Mouse (Mus musculus): Measurements from ENCODE around the gene Tbx21.

Gene Tbx21

DNA sequence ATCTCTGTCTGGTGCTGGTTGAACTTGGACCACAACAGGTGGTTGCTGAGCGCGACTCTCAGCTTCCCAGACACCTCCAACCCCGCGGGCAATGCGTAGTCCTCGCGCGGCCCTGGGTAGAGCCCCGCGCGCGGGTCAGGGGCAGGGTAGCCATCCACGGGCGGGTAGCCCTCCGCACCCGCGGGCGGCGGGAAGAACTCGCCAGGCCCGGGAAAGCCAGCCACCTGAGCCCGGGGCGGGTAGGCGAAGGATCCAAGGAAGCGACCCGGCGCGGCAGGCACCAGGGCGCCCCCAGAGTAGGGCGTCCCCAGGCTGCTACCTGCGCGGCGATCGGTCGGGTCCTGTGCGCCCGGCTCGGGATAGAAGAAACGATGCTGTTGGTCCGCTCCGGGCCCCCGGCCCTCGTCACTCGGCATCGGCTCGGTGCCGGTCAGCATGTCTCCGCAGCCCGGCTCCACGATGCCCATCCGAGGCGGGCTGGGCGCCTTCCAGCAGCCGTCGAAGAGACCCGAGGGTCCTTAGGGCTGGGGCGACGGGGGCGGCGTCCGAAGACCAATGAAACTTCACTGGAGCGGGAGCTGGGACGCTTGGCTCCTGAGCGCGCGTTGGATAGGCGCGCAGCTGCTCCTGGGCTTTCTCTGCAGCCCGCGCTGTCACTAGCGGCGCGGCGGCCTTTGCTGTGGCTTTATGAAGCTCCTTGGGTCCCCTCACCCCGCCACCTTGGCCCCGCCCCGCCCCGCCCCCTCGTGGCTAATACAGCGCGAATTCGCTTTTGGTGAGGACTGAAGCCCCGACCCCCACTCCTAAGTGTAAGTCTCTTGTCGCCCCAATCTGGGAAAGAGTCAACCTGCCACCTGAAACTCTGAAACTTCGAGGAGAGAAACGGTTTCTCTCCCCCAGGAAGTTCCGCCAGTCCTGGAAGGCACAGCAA is at the start of gene Tbx21:
TSS of gene Tbx21 (minus strand) at position 661 of the 931 bp plus-strand sequence.
- no peak for DNase-seq (ENCODE audit: low read depth, low spot score)

DNA sequence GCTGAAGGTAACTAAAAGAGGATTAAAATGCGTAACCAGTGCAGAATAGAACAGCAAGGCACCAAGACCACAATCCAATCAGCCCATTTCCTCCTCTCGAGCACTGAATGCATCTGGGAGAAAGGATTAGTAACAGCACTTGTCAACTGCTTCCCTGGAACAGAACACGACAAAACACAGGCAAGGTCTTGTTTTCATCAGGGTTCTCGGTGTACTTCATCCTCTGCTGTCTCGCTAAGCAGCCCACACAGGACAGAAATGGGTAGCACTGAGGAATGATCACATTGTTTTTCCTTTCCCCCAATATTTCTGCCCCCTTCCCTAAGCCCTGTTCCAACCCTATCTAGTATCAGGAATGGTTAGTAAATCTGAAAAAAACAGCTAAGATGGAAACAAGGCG is 45.2 kb upstream of the Tbx21 start:
- DNase-seq (ENCODE audit: low read depth, low spot score): no peak

DNA sequence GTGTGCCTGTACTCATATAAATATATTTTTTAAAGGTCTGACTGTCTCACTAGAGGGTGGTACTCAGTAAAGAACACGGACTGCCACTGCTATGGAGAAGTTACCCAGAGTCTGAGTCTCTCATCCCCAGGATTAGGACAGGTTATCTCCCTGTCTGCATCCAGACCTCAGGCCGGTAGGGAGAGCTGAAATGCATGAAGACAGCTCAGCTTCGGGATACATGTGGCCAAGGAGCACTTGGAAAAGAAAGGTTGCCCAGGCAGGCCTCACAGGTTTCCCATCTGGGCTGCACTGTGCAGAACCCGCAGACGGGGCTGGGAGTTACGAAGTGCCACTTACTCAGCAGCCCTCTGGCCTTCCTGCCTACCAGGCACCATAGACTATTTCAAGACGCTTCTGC is 41.9 kb upstream of the Tbx21 start:
- DNase-seq (ENCODE audit: low read depth, low spot score): no peak

DNA sequence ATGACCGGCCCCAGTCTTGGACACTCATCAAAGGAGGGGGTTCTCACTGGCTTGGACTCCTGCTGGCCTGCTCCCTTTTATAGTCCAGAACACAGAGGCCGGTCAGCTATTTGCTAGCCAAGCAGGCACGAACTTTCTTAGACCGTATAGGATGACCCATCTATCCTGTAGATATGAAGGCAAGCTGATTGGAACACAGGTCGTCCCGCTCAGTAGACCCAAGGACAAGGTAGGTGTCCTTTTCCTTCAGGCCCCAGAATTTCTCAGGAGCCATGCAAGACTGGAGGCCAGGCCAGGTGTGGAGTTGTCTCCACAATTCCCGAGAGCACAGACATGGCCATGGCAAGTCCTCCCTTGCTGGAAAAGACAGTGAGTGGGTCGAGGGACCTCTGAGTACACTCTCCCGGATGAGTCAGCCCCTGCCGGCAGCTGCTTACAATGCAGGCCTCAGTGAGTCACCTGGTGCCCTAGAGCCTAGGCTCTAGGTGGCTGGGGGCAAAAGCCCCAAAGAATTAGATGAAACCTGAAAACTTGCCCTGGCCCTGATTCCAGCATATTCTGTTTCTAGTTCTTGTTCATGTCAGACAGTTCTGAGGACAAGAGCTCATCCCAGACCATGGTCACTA is 37.6 kb upstream of the Tbx21 start:
- DNase-seq (ENCODE audit: low read depth, low spot score): no peak

DNA sequence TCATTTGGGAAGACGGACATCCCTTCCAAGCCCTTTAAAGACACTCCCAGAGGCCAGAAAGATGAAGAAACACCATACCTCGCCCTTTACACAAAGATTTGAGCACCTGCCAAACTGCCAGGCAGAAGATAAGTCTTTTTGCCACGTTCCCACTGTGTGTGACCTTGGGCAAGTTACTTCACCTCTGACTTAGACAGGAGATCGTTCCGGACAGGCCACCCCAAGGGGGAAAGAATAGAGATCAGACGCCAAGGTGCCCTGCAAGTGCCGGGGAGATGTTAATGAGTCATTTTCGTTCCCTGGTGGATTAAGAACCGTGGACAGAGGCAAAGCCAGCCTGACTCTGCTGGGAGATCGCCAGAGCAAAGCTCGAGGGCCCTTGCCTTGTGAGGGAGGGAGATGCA is 36.9 kb upstream of the Tbx21 start:
- DNase-seq (ENCODE audit: low read depth, low spot score): no peak

DNA sequence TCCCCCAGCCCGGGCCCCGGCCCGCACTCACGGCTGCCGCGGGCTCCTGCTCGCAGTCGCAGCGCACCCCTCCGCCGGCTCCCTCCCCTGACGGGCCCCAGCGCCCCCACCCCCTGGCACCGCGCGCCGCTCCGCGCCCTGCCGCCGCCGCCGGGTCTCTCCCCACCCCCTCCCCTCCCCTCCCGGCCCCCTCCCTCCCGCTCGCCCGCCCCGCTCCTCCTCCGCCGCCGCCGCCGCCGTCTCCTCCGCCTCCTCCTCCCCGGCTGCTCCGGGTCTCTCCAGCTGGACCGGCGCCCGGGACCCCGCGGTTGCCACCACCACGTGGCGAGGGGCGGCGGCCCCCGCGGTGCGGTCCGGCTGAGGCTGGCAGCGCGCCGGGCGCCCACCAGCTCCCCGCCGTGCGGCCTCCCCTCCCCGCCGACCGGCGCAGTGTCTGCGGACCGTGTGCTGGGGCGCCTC is 36.2 kb upstream of the Tbx21 start, which contains the start of gene Tbkbp1:
TSS of gene Tbkbp1 (minus strand) at position 153 of the 459 bp plus-strand sequence.
- DNase-seq (ENCODE audit: low read depth, low spot score): no peak

DNA sequence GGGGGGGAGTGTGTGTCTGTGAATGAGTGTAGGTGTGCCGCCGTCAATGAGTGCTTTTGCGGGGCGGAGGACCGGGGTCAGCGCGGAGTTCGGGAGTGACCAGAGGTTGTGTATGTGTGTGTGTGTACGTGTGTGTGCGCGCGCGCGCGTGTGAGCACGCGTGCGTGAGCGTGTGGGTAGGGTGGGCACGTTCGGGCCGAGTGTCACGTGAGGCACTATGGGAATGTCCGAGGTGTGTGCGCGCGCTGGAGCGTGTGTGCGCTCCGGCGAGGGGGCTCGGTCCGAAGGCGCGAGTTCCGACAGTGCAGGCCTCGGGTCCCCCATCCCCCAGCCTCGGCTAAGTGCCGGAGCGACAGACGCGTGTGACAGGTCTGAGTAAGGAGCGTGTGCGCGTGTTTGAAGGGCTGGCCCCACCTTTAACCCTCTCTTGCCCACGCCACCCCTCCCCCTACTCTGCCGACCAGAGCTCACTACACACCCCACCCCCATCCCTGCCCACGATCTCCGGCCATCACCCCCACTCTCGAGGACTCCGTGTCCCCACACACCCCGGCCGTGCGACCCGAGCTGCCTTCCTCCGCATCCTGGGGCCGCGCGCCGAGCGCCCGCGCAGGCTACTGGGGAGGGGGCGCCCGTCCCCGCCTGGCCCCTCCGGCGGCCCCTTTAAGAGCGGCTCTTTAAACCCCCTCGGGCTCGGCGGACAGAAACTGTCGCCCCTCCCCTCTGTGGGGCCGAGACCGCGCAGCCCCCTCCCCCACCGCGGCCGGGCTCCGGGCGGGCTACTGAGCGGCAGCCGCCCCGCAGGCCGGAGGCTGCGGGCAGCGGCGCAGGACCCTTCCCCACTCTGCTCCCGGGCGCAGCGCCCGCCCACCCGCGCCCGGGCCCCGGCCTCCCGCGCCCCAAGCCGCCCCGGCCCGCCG is 35.5 kb upstream of the Tbx21 start:
- DNase-seq (ENCODE audit: low read depth, low spot score): no peak

DNA sequence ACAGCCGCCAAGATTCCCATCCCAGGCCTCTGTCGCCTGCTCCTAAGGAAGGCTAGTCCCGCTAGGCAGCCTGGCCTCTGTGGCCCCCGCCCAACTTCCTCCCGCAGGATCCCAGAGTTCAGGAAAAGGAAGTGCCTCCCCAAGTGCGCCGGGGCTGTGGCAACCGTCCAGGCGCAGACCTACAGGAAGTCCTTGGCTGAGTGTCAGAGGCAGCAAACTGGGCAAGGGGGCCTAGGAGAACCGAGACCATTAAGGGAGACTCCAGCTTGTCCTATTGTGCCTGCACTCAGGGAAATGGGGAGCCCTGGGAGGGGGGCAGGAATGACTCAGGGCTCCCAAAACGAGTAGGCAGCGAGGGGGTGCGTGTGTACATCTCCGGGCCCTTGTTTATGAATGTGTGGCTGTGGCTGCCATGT is 34.9 kb upstream of the Tbx21 start:
- no peak for DNase-seq (ENCODE audit: low read depth, low spot score)

DNA sequence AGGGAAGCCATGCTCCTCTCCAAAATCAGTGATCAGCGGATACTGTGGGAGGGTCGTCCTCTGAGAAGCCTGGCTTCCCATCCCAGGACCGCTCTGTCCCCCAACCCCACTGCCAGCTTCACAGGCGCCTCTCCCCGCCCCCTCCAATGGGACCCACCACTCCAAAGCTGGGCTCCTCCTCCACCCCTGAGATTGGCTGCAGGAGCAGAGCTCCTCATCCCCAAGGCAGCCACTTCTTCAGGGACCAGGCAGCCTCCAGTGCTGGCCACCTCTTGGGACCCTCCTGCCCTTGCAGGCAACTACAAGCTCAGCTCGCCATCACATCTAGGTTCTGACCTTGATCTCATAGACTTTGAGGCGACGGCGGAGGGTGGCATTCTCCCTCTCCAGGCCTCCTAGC is 33.9 kb upstream of the Tbx21 start:
- DNase-seq (ENCODE audit: low read depth, low spot score): no peak

DNA sequence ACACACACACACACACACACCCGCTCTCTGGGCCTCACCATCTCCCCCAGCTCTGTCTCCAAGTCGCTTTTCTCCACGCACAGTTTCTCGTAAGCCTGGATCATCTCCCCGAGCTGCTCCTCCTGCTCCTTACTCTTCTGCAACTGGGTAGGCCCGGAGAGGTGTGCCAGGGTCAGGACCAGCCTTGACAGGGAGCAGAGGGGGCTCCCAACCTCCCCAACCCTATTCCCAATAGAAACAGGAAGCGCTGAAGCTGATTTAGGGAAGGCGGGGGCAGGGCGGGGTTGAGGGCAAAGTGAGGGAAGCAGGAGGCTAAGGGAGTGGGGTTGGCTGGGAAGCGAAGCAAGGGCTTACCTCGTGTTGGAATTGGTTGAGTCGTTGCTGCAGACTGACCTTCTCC is 33.5 kb upstream of the Tbx21 start:
- DNase-seq (ENCODE audit: low read depth, low spot score): no peak

DNA sequence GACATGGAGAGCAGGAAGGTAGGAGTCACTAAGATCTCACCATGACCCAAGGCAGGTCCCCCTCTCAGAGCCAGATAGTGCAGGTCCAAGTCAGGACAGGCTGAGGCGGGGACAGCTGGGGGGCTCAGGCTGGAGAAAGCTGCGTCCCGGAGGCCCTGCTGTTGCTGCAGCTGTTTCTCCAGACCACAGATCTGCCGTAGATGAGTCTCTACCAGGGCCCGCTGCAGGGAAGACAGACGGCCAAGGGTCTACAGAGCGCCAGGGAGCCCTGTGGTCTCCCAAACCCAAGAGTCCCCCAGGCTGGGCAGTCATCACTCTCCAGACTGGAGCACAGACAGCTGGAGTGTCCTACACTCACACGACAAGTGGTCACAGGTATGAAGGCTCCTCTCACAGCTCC is 32.2 kb upstream of the Tbx21 start:
- no peak for DNase-seq (ENCODE audit: low read depth, low spot score)

DNA sequence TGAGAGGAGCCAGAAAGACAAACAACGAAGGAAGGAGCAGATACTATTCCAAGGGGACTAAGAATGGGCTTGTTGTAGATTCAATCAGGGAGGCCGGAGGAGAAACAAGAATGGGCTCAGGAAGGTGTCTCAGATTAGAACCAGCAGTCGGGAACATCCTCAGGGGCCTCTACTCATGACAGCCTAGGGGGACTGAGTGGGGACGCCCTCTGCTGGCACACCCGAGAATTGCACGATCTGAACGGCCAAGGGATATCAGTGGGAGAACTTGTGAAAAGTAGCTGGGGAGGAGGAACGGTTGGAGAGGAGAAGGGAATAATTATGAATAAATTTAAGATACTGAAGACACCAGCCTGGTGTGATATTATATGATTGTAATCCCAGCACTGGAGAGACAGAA is 31.6 kb upstream of the Tbx21 start:
- no peak for DNase-seq (ENCODE audit: low read depth, low spot score)

DNA sequence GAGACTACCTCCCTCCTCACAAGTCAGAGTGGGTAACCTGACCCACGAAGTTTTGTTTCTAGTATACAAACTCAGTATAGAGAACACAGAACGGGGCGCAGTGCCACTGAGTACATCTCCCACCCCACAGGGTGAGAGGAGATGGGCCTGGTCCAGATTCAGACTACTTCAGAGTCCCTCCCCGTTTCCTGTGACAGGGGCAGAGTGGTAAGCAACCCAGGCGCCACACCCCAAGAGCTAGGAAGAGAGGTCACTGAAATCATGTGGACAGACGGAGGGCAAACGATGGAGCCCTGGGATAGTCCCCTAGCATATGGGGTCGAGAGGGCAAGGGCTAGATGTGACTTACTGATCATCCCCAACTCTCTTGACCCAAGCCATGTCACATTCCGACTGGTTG is 30.8 kb upstream of the Tbx21 start:
- no peak for DNase-seq (ENCODE audit: low read depth, low spot score)

DNA sequence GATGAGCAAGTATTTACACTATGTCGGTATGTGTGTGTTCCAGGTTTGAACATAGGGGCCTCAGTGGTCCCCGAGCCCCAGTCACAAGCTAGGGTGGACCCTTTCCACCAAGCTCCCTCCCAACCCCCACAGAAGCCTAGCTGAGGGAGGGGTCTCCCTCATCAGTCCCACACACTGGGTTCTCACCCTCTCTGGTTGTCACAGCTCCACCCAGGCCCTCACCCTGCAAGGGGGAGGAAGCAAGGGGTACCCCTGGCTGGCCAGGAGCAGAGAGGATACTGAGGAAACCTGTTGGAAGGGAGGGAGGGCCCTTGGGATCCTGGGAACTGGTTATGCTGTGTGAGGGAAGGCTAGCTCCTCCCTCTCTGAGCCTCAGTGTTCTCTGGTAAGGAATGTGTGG is 30.2 kb upstream of the Tbx21 start:
- no peak for DNase-seq (ENCODE audit: low read depth, low spot score)

DNA sequence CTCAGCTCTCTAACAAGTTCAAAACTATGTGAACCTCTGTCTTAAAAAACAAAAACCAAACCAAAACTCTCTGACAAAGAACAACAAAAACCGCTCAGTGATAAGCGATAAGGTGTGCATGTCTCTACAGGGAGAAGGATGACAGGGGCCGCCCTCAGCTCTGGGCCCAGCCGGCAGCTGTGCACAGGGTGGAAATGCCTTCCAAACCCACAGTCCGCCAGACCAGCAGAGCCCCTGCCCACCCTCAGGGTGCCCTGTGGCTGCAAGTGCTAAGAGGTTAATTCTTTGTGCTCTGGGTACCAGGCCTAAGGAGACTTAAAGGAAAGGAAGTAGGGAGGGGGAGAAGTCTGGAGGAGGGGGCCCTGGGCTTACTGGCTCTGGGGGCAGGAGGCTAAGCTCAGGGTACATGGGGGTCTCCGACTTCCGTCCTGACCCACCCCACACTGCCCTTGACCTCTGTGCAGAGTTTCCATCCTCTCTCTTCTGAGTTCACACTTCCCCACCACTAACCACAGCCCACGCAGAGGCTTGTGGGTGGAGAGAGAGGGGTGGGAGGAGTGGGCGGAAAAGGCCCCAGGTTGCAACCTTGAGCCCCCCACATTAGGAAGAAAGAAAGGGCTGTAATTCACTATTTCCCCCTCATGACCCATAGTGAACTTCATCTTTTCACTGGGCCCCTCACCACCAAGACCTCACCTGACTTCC is 28.2 kb upstream of the Tbx21 start:
- no peak for DNase-seq (ENCODE audit: low read depth, low spot score)

DNA sequence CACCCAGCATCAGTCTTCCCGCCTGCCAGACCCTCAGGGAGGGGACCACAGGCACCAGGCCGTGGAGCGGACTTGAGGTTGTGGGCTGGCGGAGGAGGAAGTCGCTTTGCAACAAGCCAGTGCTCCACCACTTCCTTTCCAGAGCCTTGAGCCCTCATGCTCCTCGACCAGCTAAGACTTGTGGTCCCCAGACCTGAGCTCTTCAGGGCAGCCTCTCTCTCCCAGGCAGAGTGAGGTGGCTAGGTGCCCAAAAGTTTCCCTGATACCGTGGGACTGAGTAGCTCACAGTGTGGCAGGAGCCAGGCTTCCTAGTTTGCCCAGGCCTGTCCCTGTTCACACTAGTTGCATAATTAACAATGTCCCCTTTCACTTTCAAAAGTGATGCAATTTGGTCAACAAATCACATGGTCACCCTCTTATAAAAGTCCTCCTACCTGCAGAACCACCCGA is 27.1 kb upstream of the Tbx21 start:
- no peak for DNase-seq (ENCODE audit: low read depth, low spot score)

DNA sequence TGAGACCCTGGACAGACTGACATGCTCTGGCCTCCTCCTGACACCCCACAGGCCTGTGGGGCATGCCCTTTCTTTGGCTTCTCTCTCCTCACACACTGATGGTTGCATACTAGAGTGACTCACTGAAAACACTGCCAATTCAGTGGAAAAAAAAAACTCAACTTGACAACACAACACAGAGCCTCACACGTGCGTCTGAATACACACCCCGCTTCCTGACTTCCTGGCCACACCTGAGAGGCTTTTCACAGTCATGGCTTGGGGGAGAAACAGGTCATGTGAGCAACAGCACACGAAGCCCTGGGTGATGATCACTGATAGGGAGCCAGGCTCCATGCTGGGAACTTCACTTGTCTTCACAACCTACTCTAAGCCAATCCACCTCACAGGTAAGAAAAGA is 25.7 kb upstream of the Tbx21 start:
- DNase-seq (ENCODE audit: low read depth, low spot score): no peak

DNA sequence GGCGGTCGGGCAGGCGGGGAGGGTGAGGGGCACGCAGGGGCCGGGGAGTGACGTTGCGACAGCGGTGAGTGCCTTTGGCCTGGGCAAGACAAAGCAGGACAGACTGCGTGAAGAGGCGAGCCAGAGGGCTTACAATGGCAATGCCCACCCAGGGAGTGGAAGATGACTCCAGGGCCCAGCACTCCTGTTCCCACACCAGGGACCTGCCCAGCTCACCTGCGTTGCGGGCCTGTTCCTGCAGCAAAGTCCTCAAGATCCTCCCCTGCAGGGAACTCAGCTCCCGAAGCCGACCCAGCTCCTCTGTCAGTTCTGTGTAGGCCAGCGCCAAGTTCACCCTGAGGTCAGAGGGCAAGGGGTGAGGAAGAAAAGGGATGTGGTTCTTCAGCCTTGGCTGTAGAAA is 24.1 kb upstream of the Tbx21 start:
- no peak for DNase-seq (ENCODE audit: low read depth, low spot score)

DNA sequence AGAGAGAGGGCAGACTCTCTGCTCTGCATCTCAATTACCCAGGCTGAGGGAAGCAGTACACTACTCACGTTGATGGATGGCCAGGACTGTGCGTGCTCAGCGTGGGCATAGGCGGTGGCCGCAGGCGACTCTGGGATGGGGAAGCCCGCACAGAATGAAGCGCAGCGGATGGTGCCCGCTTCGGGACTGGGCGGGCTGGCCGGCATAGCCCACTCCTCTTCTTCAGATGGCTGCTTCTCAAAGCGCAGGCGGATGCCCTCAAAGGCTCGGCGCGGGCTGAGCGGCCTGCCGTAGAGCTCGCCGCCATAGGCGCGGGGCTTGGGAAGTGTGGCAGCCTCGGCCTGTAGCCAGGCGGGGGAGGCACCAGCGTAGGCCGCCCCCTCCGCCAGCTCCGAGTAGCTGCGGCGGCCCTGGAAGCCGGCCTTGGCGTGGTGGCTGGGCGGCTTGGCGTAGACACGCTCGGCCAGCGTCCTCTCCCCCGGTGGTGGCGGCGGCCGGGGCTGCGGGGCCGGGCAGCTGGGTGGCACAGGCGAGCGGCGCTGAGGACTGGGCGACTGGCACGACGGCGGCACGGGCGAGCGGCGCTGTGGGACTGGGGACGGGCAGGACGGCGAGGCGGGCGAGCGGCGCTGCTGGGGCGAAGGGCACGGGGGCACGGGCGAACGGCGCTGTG is 23.6 kb upstream of the Tbx21 start:
- no peak for DNase-seq (ENCODE audit: low read depth, low spot score)

DNA sequence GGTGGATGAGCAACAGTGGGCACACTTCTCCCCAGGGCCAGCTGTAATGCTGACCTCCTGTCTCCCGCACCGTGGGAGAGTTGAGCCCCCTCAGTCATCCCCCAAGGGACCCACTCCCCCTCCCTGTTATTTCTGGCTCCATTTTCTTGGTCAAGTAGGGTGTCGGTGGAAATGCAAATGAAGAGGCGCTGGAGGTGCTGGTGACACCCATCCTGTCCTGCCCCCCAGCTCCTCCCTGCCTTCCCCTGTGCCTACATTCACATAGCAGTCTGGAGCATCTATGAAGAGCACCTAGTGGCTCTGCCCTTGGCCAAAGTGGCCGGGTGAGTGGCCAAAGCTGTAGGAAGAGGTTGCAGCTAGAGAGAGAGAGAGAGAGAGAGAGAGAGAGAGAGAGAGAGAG is 18.1 kb upstream of the Tbx21 start:
- no peak for DNase-seq (ENCODE audit: low read depth, low spot score)

DNA sequence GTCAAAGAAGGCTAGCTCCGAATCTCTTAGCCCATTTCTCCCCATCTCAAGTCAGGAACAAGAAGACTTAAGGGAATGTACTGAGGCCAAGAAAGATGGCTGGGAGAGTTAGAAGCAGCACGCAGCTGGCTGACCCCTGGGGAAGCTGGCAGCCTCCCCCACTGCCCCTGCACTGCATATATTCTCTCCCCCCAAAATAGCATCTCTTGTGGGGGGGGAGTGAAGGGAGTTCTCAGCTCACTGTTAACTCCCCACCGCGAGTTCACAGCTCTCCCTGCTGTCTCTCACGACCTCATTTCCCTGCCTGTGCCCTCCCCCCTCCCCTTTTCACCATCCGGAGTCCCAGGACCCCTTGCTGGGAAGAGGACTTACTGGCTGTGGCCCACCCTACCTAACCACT is 17.1 kb upstream of the Tbx21 start:
- no peak for DNase-seq (ENCODE audit: low read depth, low spot score)

Data from telencephalon, adult 2 months (tissue).